ENCODE assay signal across 21 mouse cellular contexts in genomic region chr13:30931613-30932012, GRCm38 (mm10). TPM values are rescaled to one million over a fixed set of nuclear protein-coding genes. Genes with fewer than 3 reads are reported as not detected.
DNase-seq lines count a peak whose midpoint lies in the region; ATAC-seq and TF ChIP-seq lines count a peak whose summit lies in the region.
"Had no signal": no experiment of that assay in that cellular context is flagged by ENCODE, and none has a peak within 500 bp of the region (broad histone marks: within the 10 kb centered on the region; RNA-seq: fewer than 3 reads in every experiment).

No protein-coding gene starts in this region.

- TF ChIP-seq CTCF in midbrain, postnatal 0 days (IDR thresholded peaks at IDR 0.05): no peak

- H3K27ac ChIP-seq in midbrain, postnatal 0 days (ENCODE audit: low read depth, low read length): no peak overlapping the region
- no peak overlapping the region for H3K27ac ChIP-seq in forebrain, embryonic 13.5 days
- H3K27ac ChIP-seq: embryonic facial prominence, embryonic 13.5 days; heart, embryonic 13.5 days; kidney, embryonic 15.5 days; layer of hippocampus, adult 2 months; macrophage; midbrain, embryonic 15.5 days; neural tube, embryonic 12.5 days had no signal

- H3K4me3 ChIP-seq in midbrain, postnatal 0 days (ENCODE audit: low read depth, low read length): no peak overlapping the region
- no peak overlapping the region for H3K4me3 ChIP-seq in forebrain, embryonic 13.5 days
- H3K4me3 ChIP-seq: embryonic facial prominence, embryonic 13.5 days; heart, embryonic 13.5 days; kidney, embryonic 15.5 days; layer of hippocampus, adult 2 months; midbrain, embryonic 15.5 days; neural tube, embryonic 12.5 days had no signal

- no peaks in the 10 kb centered on the region for H3K27me3 ChIP-seq in midbrain, postnatal 0 days (ENCODE audit: insufficient read depth, low read length)
- H3K27me3 ChIP-seq in forebrain, embryonic 13.5 days: no peaks in the 10 kb centered on the region
- H3K27me3 ChIP-seq: embryonic facial prominence, embryonic 13.5 days; heart, embryonic 13.5 days; kidney, embryonic 15.5 days; midbrain, embryonic 15.5 days; neural tube, embryonic 12.5 days had no signal

- H3K9ac ChIP-seq in midbrain, postnatal 0 days (replicated peaks; ENCODE audit: low read length, poor library complexity, severe bottlenecking): no peak overlapping the region
- no peak overlapping the region for H3K9ac ChIP-seq in forebrain, embryonic 13.5 days
- H3K9ac ChIP-seq: embryonic facial prominence, embryonic 13.5 days; heart, embryonic 13.5 days; kidney, embryonic 15.5 days; midbrain, embryonic 15.5 days; neural tube, embryonic 12.5 days had no signal

- DNase-seq in adrenal gland, postnatal 36 days: peak; percentile 13 to 17
- no peak for DNase-seq in adrenal gland, postnatal 10 days
- DNase-seq in c-Kit-negative CD71-positive TER-119-positive erythroid progenitor cells, embryonic 14.5 days (ENCODE audit: low read depth, low spot score): peak; percentile 54
- DNase-seq in liver: peak; percentile 69
- no peak for DNase-seq in midbrain, postnatal 0 days (ENCODE audit: low spot score)
- no peak for DNase-seq in cerebellum, adult 11 months
- DNase-seq: B cell, adult 2 months; cerebellum, adult 18-20 months; lung, adult 2 months had no signal

- ATAC-seq in megakaryocyte-erythroid progenitor cell, adult 5-6 weeks (replicated peaks; ENCODE audit: low FRiP score, low TSS enrichment, poor library complexity, severe bottlenecking): peak; percentile 82
- no peak for ATAC-seq in midbrain, postnatal 0 days (ENCODE audit: low FRiP score)
- ATAC-seq in forebrain, embryonic 13.5 days: no peak
- ATAC-seq: forebrain, embryonic 14.5 days; midbrain, embryonic 15.5 days had no signal

- WGBS in midbrain, postnatal 0 days: 84% methylated on average over 4 of the region's 4 CpGs
- WGBS in forebrain, embryonic 13.5 days: 84% methylated on average over 4 of the region's 4 CpGs

- no peaks in the 10 kb centered on the region for H3K9me3 ChIP-seq in midbrain, postnatal 0 days (ENCODE audit: low read length)
- H3K9me3 ChIP-seq in forebrain, embryonic 13.5 days (replicated peaks): no peaks in the 10 kb centered on the region
- H3K9me3 ChIP-seq: embryonic facial prominence, embryonic 13.5 days; heart, embryonic 13.5 days; kidney, embryonic 15.5 days; midbrain, embryonic 15.5 days; neural tube, embryonic 12.5 days had no signal

- H3K36me3 ChIP-seq in midbrain, postnatal 0 days (ENCODE audit: insufficient read depth, low read length): no peaks in the 10 kb centered on the region; the same call in 1 of the 2 replicates
- peaks cover 11% of the 10 kb centered on the region; the same call in 1 of the 2 replicates for H3K36me3 ChIP-seq in forebrain, embryonic 13.5 days (ENCODE audit: poor library complexity, severe bottlenecking)
- H3K36me3 ChIP-seq: midbrain, embryonic 15.5 days had no signal

- H3K4me2 ChIP-seq in midbrain, postnatal 0 days (ENCODE audit: low read depth, low read length, poor library complexity, severe bottlenecking): no peak overlapping the region
- H3K4me2 ChIP-seq in forebrain, embryonic 13.5 days: no peak overlapping the region
- H3K4me2 ChIP-seq: embryonic facial prominence, embryonic 13.5 days; heart, embryonic 13.5 days; kidney, embryonic 15.5 days; midbrain, embryonic 15.5 days; neural tube, embryonic 12.5 days had no signal

- H3K4me1 ChIP-seq in midbrain, postnatal 0 days (ENCODE audit: insufficient read depth, low read length): no peaks in the 10 kb centered on the region
- no peaks in the 10 kb centered on the region for H3K4me1 ChIP-seq in forebrain, embryonic 13.5 days
- H3K4me1 ChIP-seq: embryonic facial prominence, embryonic 13.5 days; heart, embryonic 13.5 days; kidney, embryonic 15.5 days; midbrain, embryonic 15.5 days; neural tube, embryonic 12.5 days had no signal

RNA-seq across cellular contexts. Expression of gene Hus1b, which starts 15.9 kb away (rescaled TPM):
- under 1 TPM; 0.46 to 0.96 TPM for total RNA-seq in adrenal gland, postnatal 36 days (2021)
- total RNA-seq in adrenal gland, postnatal 10 days (2021): under 1 TPM in 1 of 2 experiments, not detected in 1; 0.58 TPM
- 1.1 and 2.0 TPM in 2 replicates for total RNA-seq in megakaryocyte-erythroid progenitor cell, adult 5-6 weeks (2014; fragmentation: Nextera tagmentation)
- total RNA-seq in megakaryocyte-erythroid progenitor cell, adult 5-6 weeks (2017): 1.4 TPM in 1 of 2 replicates, not detected in the other
- 0.66 and 0.99 TPM in 2 replicates for total RNA-seq in midbrain, postnatal 0 days (2014; rRNA removed)
- not detected in 2 replicates for polyA plus RNA-seq in midbrain, postnatal 0 days (2015; fragmentation: Nextera tagmentation; extraction: Ambion mirVana)
- polyA plus RNA-seq in forebrain, embryonic 13.5 days (2015; fragmentation: Nextera tagmentation; extraction: Ambion mirVana): not detected in 2 replicates
- polyA plus RNA-seq: embryonic facial prominence, embryonic 13.5 days; heart, embryonic 13.5 days; kidney, embryonic 15.5 days; macrophage; midbrain, embryonic 15.5 days; neural tube, embryonic 12.5 days had no signal

RNA-seq across cellular contexts. Expression of gene Exoc2, which starts 42.3 kb away (rescaled TPM):
- total RNA-seq in adrenal gland, postnatal 36 days (2021): 10 to 100 TPM; 31.0 to 34.9 TPM
- total RNA-seq in adrenal gland, postnatal 10 days (2021): 10 to 100 TPM; 22.3 to 28.2 TPM
- 28.3 and 40.8 TPM in 2 replicates for total RNA-seq in megakaryocyte-erythroid progenitor cell, adult 5-6 weeks (2014; fragmentation: Nextera tagmentation)
- total RNA-seq in megakaryocyte-erythroid progenitor cell, adult 5-6 weeks (2017): 24.5 and 49.4 TPM in 2 replicates
- total RNA-seq in midbrain, postnatal 0 days (2014; rRNA removed): 57.5 and 71.7 TPM in 2 replicates
- polyA plus RNA-seq in midbrain, postnatal 0 days (2015; fragmentation: Nextera tagmentation; extraction: Ambion mirVana): 38.2 and 40.0 TPM in 2 replicates
- 40.8 and 45.7 TPM in 2 replicates for polyA plus RNA-seq in forebrain, embryonic 13.5 days (2015; fragmentation: Nextera tagmentation; extraction: Ambion mirVana)

RNA-seq across cellular contexts. Expression of gene Gm5447, which starts 42.4 kb away (rescaled TPM):
- total RNA-seq in adrenal gland, postnatal 36 days (2021): not detected
- under 1 TPM in 1 of 2 experiments, not detected in 1; 0.15 TPM for total RNA-seq in adrenal gland, postnatal 10 days (2021)
- not detected in 2 replicates for total RNA-seq in megakaryocyte-erythroid progenitor cell, adult 5-6 weeks (2014; fragmentation: Nextera tagmentation)
- total RNA-seq in megakaryocyte-erythroid progenitor cell, adult 5-6 weeks (2017): 0.30 TPM in 1 of 2 replicates, not detected in the other
- total RNA-seq in midbrain, postnatal 0 days (2014; rRNA removed): not detected in 2 replicates
- not detected in 2 replicates for polyA plus RNA-seq in midbrain, postnatal 0 days (2015; fragmentation: Nextera tagmentation; extraction: Ambion mirVana)
- polyA plus RNA-seq in forebrain, embryonic 13.5 days (2015; fragmentation: Nextera tagmentation; extraction: Ambion mirVana): 0.12 TPM in 1 of 2 replicates, not detected in the other
- total RNA-seq: hematopoietic stem cell, adult 5-6 weeks had no signal
- polyA plus RNA-seq: forebrain, embryonic 14.5 days; heart, embryonic 13.5 days; intestine, embryonic 14.5 days; kidney, embryonic 15.5 days; lung, adult 2 months; macrophage; midbrain, embryonic 15.5 days; neural tube, embryonic 12.5 days had no signal

Comparison
In these comparisons a context has a peak if more than half of its experiments do, and no peak if none do; other contexts are left out.
1. DNase-seq: peak in adrenal gland, postnatal 36 days (2 of 2), c-Kit-negative CD71-positive TER-119-positive erythroid progenitor cells, embryonic 14.5 days (single experiment) and liver (single experiment); none in adrenal gland, postnatal 10 days (single experiment), midbrain, postnatal 0 days (single experiment) and cerebellum, adult 11 months (single experiment).